Mouse (Mus musculus): ENCODE measurements around the gene Hmgb3.
"Not testable (repeated sequence)": the region's sequence is repeated elsewhere in the genome, so short reads cannot be mapped to it uniquely, and the experiment has no call there.

Hmgb3 gene

DNA sequence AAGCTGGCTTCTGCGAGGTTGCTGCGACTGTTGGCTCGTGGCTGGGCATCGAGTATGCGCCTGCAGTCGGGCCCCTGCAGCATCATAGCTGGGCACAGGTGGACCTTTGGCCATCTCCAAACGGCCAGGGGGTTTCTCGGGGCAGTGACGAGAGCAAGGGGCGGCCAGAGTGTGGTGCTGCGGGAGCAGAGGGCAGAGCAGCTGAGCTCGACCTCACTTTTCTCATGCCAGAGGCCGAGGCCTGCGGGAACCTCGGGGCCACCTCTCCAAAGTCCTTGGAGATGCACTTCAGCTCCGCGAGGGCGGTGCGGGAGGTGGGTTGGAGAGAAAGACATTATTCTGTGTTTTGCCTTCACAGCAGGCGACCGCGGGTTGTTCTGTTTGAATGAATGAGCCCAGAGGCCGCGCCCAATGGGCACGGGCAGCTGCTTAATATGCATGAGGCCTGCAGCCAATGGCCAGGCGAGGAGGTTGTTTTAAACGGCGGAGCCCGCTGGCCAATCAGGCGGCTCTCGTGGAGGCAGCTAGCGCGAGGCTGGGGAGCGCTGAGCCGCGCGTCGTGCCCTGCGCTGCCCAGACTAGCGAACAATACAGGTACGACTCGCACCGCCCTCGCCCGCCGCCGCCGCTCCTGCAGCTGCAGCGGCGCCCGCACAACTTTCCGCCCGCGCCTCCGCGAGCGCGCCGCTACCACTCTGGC lies at the start of gene Hmgb3:
Gene Hmgb3, plus strand, starts transcription at position 504 of the 700 bp plus-strand sequence.
- DNase-seq (ENCODE audit: low spot score in 2 of 2): peak; percentile 63 to 86

DNA sequence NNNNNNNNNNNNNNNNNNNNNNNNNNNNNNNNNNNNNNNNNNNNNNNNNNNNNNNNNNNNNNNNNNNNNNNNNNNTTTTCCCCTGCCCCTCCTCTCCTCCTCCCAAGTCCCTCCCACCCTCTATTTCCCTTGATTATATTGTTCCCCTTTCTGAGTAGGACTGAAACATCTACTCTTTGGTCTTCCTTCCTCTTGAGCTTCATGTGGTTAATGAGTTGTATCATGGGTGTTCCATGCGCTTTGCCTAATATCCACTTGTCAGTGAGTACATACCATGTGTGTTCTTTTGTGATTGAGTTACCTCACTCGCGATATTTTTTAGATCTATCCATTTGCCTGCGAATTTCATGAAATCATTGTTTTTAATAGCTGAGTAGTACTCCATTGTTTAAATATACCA lies 49.1 kb upstream of the Hmgb3 start:
- not testable (repeated sequence) for DNase-seq (ENCODE audit: low spot score in 2 of 2)

DNA sequence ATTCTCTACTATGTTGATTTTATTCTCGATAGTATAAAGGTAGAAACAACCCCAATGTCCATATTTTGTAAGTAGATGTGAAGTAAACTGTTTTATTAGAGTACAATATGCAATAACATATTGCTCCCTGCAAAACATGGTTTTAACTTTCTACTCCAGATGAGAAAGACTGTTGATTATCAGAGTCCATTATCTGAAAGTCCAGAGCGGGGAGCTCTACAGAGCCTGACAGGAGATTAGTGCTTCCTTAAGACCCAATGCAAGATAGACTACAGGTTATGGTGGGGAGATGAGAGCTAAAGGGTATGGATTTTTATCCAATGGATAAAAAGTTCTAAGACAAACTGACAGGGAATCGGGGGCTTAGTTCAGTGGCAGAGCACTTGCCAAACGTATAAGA lies 36.5 kb upstream of the Hmgb3 start:
- no peak for DNase-seq (ENCODE audit: low spot score in 2 of 2)

DNA sequence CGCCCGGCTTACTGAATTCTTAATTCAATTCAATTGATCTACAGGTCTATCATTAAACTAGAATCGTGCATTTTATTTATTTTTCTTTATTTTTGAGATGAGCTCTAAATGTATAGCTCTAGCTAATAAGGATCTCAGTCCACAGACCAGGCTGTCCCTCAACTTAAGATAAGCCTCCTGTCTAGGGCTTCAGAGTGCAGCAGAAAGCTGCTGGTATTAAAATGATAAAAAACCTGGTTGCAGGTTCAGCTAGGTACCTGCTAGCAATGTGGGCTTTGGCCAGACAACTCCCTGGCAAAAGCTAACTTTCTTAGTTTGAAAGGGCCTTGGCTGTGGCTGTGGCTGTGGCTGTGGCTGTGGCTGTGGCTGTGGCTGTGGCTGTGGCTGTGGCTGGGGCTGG lies 32.8 kb upstream of the Hmgb3 start:
- no peak for DNase-seq (ENCODE audit: low spot score in 2 of 2)

DNA sequence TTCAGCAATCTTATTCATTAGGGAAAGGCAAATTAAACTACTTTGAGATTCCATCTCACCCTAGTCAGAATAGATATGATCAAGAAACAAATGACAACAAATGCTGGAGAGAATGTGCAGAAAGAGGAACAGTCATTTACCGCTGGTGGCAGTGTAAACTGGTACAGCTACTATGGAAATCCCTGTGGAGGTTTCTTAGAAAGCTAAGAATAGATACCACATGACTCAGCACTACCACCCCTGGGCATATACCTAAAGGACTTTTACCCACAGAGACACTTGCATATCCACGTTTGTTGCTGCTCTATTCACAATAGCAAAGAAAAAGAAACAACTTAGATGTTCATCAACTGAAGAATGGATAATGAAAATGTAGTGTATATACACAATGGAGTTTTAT lies 31.4 kb upstream of the Hmgb3 start:
- no peak for DNase-seq (ENCODE audit: low spot score in 2 of 2)

DNA sequence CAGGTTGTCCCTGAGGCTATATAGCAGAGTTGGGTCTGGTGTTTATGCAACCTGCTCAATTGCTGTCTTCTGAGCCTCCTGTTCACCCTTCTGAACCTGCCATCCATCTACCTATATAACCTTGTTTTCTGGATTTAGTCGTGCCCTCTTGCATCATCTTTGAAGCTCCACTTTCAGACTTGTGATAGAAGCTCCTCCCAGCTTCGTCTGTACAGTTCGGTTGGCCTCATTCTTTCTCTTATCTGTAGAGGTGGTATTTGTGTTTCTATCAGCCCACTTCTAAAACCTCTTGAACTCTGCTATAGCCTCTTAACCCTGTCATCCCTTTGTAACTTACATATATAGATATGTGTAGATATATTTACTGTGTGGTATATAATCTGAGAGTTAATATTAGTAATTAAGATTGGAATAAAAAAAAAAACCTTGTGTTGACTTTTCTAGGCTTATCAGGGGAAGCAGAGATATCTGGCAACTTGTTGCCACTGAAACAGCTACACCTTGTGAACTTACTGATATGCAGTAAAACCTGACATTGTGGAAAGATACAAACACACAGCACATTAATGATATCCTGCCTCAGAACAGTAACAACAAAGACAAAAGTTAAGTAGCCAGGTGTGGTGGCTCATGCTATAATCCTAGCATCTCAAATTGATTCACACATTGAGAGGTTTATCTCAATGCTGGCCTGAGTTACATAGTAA lies 30.0 kb upstream of the Hmgb3 start:
- no peak for DNase-seq (ENCODE audit: low spot score in 2 of 2)

DNA sequence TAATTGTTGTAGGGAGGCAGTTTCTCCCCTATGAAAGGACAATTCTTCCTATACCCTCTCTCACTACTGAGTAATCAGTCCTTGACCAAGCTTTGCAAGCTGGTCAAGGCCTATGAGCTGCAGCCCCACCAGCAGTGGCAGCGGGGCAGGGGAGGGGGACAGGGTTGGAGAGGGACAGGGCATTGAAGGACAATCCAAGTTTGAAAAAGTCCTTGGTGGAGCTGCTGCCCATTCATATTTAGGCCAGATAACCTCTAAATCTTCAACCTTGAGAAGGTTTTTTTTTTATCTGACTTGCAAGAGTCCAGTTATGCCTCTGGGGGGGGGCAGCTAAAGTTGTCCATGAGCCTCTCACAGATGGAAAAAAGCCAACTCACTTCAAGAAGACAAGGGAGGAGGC lies 28.3 kb upstream of the Hmgb3 start:
- DNase-seq (ENCODE audit: low spot score in 2 of 2): no peak

DNA sequence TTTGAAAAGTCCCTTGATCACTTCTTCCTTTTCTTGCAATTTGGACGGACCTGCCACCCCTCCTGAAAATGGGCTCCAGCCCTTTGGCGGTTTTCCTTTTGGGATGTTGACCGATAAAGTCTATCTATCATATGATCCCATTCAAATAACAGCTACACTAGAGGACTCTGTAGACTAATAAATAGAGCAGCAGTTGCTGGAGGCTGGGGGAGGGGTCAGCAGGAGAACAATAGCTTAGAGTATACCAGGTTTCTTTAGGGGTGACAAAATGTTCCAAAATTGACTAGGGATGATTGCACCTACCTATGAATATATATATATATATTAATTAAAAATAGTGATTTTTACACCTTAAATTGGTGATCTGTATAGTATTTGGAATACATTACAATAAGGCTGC lies 27.6 kb upstream of the Hmgb3 start:
- no peak for DNase-seq (ENCODE audit: low spot score in 2 of 2)

DNA sequence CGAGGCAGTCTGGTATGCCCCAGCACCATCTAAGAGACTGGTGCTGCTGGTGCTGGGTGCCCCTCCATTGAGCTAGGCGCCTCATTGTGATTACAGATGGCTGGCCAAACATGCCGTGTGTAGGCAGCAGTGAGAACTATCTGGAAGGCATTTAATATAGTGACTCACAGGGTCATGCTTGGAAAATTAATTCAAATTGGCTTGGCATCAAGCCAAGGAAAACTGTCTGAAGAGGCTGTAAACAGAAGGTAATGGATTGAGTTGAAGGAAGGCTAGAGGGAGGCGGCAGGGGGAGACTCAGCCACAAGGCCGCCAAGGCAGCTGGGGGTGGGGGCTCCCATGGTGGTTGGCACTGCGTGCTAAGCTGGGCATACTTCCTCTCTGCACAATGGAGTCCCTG lies 27.1 kb upstream of the Hmgb3 start:
- DNase-seq (ENCODE audit: low spot score in 2 of 2): no peak

DNA sequence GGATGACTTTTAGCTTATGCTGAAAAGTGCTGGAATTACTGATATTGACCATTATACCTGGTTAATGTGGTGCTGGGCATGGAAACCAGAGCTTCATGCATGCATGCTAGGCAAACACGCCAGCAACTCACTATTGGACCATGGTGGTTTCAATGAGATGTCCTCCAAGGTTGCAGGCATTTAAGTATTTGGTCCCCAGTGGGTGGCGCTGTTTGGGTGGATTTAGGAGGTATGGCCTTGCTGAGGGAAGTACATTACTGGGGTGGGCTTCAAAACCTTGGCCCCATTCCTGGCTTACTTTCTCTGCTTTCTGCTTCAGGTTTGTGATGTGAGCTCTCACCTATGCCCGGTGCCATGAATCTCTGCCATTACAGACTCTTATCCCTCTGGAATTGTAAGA lies 23.1 kb upstream of the Hmgb3 start:
- DNase-seq (ENCODE audit: low spot score in 2 of 2): peak in 1 of 2 experiments; percentile 49

DNA sequence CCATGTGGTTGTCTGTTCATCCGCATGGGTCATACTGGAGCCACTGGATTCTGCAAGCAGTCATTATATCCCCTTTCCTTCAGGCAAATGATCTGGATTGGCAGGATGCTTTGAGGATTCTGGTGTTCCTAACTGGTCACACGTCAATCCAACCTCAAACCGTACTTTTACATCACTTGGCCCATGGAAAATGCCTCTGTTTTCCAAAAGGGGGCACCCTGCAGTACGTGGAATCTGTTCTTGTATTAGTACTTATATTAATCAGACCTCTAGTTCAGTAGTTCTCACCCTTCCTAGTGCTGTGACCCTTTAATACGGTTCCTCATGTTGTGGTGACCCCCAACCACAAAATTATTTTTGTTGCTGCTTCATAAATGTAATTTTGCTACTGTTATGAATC lies 21.6 kb upstream of the Hmgb3 start:
- no peak for DNase-seq (ENCODE audit: low spot score in 2 of 2)

DNA sequence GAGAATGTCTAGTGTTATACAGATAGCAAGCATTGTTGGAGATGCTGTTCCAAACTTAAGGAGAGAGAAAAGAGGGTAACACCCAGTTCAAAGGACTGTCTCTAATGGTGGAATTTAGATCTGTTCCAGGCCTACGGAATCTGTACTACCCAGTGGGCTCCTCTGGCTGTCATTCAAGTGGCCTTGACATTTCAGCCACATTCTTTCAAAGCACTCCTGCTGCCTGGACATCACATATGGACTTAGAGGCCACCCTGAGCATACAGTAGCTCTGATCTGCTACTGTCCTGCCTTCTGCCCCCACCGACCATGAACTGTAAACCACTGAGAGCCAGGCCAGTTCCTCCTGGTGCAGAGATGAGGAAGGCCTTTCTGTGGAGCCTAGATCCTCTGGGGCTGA lies 17.9 kb upstream of the Hmgb3 start:
- DNase-seq (ENCODE audit: low spot score in 2 of 2): no peak

DNA sequence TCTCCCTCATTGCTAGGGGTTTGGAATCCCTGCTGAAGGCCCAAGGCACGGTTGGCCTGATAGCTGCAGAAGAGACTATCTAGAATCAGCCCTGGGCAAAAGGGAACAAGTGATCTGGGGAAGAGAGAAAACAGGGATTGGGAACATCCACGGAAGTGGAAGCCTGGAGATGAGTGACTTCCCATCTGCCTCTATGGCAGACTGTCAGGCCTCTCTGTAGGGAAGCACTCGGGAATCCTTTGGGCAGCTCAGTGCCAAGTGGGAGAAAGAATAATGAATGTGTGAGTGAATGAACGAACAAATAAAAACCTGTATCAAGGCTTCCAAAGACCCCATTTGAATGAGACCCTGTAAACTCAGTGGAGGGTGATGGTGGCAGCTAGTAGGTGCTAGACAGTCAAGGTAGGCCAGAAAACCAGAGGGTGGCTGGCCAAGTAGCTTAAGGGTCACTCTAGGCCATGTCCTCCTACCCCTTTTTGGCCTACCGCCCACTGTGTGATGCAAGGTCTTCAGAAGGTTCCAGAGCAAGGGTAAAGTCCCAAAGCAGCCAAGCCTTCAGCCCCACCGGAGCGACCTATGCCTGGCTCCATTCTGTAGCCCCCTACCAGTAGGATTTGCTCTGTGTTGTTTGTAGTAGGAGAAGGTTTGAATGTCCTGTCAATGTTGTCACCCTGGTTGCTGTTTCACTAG lies 14.8 kb upstream of the Hmgb3 start:
- DNase-seq (ENCODE audit: low spot score in 2 of 2): no peak

DNA sequence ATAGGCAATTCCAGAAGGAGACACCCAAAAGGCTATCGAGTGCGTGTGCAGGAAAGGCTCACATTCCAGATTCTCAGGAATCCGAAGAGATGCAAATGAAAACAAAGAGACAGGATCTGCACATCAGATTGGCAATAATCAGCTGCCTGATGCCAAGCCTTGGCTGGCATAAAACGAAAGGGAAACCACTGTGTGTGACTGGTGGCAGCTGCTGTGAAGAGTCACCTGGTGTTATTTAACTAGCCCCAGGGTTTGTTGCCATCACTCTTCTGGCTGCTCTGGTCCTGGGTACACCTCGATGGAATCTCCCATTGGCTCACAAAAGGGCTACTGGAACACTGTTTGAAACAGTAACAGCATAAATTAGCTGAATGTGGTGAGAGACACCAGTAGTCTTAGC lies 11.0 kb upstream of the Hmgb3 start:
- no peak for DNase-seq (ENCODE audit: low spot score in 2 of 2)

DNA sequence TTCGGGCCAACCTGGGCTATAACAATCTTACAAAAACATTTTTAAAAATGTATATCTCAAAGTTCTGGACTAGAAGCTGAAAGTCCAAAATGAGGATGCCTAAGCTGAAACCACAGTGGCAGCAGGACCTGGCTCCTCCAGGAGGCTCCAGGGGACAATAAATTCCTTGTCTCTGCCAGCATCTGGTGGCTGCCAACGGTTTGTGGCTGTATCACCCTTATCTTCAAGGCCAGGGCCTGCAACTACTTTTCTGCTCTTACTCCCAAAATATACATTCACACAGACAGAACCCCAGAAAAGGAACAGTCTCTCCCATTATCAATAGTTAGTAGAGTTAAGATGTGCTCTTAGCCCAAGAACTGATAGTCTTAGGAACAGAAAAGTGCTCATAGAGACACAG lies 10.6 kb upstream of the Hmgb3 start:
- peak in 1 of 2 experiments; percentile 46 for DNase-seq (ENCODE audit: low spot score in 2 of 2)

DNA sequence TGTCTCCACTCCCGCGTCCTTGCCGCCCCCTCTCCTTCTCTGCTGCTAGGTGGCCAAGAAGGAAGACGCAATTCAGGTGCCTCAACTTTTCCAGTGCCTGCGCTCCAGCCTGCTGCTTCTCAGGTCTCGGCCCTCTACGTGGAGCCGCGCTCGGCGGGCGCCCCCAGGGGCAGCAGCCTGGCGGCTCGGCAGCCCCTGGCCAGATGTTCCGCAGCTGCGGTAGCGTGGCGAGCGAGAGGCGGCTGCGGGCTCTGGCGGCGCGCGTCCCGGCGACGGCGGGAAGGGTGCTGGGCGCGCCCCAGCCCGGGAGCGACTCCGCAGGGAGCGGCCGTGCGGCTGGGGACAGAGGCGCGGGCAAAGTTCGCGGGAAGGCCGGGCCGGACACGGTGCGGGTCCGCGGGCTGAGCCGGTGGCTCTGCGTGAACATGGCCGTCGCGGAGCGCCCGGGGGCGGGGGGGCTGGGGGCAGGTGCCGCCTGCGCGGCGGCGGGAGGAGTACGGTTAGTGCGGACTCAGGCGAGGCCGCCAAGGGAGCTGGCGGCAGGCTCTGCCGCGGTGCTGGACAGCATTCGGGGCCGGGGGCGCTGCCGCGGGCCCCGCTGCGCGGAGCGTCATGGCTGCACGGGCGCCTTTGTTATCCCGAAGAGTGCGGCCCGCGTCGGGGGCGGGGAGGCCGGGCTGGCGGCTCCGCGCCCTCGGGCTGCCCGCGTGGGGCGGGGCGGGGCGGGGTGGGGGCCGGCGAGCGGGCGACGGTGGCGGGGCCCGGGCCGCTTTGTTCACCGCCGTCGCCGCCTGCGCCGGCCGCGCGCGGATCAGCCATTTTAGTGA lies 610 bp downstream of the Hmgb3 start:
- DNase-seq (ENCODE audit: low spot score in 2 of 2): peak in 1 of 2 experiments; percentile 48

DNA sequence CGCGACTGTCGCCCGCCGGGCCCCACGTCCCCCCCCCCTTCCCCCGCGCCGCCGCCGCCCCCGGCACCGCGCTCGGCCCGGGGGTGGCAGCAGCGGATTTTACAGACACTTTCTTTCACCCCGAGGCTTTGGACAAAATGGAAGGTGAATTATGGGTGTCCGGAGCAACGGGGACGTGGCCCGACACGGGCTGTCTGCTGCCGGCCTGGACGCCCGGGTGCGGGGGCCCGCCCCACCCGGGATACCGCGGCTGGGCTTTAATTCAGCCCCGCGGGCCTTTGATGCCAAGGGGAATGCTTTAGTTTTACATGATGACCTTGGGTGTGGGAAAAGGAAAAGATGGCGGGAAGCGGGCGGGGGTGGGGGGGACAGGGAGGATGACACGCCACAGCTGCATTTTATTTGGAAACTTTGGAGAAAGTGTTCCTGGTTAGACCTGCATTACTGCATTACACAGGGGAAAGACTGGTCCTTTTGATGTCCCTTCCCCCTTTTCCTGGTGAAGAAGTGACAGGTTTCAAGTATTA lies 1.3 kb downstream of the Hmgb3 start:
- DNase-seq (ENCODE audit: low spot score in 2 of 2): peak in 1 of 2 experiments; percentile 18

DNA sequence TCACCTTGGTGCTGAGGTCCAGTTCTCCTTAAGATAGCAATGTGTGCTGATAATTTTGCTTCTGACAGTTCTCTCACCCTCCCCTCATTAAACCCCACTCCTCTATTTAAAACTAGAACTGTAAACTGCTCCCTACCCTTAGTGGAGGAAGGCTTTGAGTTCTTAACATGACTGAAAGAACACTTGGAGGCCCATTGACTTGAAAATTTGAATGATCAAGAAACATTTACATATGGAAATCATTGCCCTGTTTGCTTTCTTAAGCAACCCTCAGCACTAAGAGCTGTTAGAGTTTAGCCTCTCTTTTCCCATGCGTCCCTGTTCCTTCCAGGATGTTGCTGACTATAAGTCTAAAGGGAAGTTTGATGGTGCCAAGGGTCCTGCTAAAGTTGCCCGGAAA lies 3.6 kb downstream of the Hmgb3 start:
- no peak for DNase-seq (ENCODE audit: low spot score in 2 of 2)

DNA sequence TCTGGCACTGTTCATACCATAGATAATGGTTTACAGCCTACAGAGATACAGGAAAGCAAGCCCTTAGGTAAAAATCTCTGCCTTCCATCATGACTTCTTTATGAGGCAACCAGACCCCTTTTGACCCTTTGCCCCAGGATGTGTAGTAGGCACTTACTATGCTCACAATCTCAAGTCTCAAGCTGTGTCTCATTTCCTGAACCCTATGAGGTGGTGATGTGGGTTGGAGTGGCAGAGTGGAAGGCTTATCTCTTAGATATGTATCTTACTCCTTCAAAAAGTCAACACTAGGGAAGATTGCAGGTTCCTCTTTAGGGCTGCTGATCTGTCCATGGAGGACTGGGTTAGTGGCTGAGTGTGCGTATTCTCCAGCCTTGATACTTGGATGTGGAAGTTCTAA lies 5.1 kb downstream of the Hmgb3 start:
- no peak for DNase-seq (ENCODE audit: low spot score in 2 of 2)

DNA sequence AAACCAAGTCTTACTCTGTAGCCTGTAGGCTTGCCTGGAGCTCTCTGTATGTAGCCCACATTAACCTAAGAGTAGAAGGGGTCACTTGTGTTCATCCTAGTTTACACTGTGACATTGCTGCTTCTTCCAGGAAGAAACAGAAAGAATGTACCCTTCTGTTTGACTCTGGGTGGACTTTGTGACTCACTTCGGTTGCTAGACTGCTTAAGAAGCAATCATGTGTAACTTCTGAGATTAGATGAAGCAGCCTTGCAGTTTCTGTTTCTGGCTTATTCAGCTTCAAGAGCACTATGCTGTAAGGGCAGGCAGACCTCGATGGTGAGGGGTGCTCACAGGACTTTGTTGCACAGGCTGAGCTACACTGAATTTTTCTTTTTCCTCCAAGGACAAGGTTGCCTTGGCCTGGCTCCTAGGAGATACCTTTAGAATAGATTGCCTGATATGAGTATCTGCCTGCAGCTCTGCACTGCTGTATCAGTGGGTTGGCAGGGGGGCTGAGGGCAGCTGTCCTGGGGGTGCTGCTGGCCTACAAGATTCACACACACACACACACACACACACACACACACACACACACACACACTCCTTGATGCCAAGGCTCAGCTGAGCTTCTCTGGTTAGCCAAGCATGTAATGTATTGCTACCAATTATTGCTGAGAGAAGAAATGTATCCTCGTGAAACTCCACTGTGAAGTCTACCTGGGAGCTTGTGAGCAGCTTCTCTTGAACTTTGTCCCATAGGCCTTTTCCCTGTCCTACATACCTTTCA lies 17.6 kb downstream of the Hmgb3 start:
- no peak for DNase-seq (ENCODE audit: low spot score in 2 of 2)

DNA sequence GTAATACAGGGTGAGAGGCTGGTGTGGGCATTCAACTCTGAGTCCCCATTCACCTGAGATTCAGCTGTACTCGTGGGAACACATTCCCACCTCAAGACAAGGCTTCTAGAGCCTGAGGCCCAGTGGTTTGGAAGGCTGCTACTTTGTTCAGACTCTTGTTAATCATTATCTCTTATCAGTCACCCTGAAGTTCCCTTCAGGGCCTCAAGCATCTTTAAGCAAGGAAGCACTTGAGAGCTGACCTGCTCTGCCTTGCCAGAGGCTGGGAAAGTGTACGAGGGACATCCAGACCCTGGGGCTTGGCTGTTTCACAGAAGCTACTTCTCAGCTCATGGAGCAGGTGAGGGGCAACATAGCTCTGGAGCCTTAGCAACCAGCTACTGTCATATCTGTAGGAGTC lies 19.8 kb downstream of the Hmgb3 start:
- no peak for DNase-seq (ENCODE audit: low spot score in 2 of 2)

Data from spleen, postnatal 10 days (tissue).